Mouse (Mus musculus): Measurements from ENCODE around the gene Foxl1. TPM values are rescaled to one million over a fixed set of nuclear protein-coding genes. Genes with fewer than 3 reads are reported as not detected.

The Foxl1 gene
- polyA plus RNA-seq, 1 experiment from 2014 or later: 7.9 TPM

DNA sequence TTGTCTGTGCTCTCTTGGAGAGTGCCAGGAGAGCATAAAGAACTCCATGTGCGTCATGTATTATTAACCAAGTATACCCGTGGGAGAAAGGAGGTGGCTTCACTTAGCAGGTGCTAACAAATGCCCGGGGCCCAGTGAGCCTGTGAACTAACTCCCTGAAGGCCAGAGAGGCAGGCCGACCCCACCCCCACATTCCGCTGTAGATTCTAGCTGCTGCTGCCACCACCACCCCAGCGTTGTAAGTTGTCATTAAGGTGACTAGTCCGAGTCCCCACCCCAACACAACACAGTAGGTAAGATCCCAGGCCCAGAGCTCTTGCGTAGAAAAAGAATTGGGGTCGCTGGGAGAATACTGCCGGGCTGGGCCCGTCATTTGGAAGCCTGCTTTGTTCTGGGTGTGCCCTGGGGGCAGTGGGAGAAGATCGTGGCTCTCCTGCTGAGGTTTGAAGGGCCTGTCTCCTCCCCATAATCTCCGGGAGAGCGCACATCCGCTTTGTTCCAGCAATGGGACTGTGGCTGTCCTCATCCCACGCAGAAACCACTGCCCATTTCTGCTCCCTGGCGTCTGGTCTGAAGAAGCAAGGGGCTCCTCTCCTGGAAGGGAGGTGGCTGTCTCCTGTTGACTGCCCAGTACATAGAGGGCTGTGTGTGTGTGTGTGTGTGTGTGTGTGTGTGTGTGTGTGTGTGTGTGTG lies 3.0 kb upstream of the Foxl1 start:
- H3K27ac ChIP-seq (ENCODE audit: low read depth): no peak overlapping the region; the same call in 1 of the 2 replicates
- no peaks in the 10 kb centered on the region for H3K9me3 ChIP-seq (ENCODE audit: low read depth, low read length)
- no peak for TF ChIP-seq CTCF (IDR thresholded peaks at IDR 0.05; ENCODE audit: low read depth)
- no peaks in the 10 kb centered on the region for H3K36me3 ChIP-seq (ENCODE audit: insufficient read depth)
- peak overlapping the region; percentile 68 for H3K4me2 ChIP-seq
- peak overlapping the region; percentile 36; the same call in 1 of the 2 replicates for H3K4me3 ChIP-seq (ENCODE audit: low read depth, low read length)
- H3K9ac ChIP-seq: no peak overlapping the region
- H3K27me3 ChIP-seq (ENCODE audit: insufficient read depth, low read length): peaks cover 92% of the 10 kb centered on the region
- DNase-seq (no peak), ATAC-seq (ENCODE audit: insufficient read depth) (no peak; the same call in 1 of the 2 replicates)
- H3K4me1 ChIP-seq (ENCODE audit: insufficient read depth): no peaks in the 10 kb centered on the region; the same call in 1 of the 2 replicates
- WGBS: 8% methylated on average over 17 of the region's 17 CpGs

DNA sequence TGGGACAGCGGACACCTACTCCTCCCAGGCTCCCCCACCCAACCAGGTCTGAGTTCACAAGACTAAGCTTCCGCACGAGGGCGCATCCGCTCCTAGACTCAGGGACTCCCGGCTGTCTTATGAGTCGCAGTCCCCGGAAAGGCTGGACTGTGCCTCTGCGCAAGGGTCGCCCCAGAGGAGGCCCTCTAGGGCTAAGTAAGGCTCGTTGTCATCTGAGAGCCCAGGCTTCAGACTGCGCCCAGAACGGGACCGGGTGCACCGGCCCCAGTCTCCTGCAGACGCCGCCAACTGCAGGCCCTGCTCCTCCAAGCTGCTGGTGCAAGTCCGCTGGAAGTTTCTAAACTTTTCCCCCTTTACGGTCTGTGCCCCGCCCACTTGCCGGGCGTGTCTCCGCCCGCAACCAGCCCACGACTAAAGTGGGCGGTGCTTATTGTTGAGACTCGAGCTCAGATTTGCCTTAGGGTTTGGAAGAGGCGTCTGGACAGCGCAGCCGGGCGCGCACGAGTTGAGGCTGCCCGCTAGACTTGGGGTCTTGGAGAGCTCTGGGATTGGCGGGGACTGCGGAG lies 2.3 kb upstream of the Foxl1 start:
- under 1% methylated on average over 36 of the region's 36 CpGs for WGBS
- ATAC-seq (ENCODE audit: insufficient read depth): peak; percentile 74
- peak overlapping the region; percentile 68 for H3K4me2 ChIP-seq
- H3K4me3 ChIP-seq (ENCODE audit: low read depth, low read length): peak overlapping the region; percentile 36
- H3K9me3 ChIP-seq (ENCODE audit: low read depth, low read length): no peaks in the 10 kb centered on the region
- no peaks in the 10 kb centered on the region; the same call in 1 of the 2 replicates for H3K4me1 ChIP-seq (ENCODE audit: insufficient read depth)
- peak; percentile 57 for TF ChIP-seq CTCF (IDR thresholded peaks at IDR 0.05; ENCODE audit: low read depth)
- H3K9ac ChIP-seq: no peak overlapping the region
- no peaks in the 10 kb centered on the region for H3K36me3 ChIP-seq (ENCODE audit: insufficient read depth)
- H3K27ac ChIP-seq (ENCODE audit: low read depth): peak overlapping the region; percentile 71; the same call in 1 of the 2 replicates
- DNase-seq: peak; percentile 97
- peaks cover 92% of the 10 kb centered on the region for H3K27me3 ChIP-seq (ENCODE audit: insufficient read depth, low read length)

DNA sequence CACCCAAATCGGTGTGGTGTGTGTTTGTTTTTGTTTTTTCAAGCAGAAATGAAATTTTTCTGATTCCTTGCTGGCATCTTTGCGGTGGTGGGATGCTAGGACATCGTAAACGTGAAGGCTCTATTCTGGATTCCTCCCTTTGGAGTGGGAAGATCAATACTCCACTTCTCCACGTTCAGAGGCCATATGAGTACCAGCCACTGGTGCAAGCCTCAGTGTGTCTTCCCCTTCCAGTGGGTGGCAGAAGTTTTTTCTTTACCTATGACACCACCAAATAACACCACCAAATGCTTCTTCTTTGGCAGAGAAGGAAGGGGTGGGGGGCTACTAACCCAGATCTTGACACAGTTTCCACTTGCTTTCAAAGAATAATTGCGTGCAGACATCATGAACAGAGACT lies 1.5 kb upstream of the Foxl1 start:
- 5% methylated on average over 6 of the region's 6 CpGs for WGBS
- H3K9ac ChIP-seq: no peak overlapping the region; the same call in 1 of the 2 replicates
- no peak for ATAC-seq (ENCODE audit: insufficient read depth)
- H3K27me3 ChIP-seq (ENCODE audit: insufficient read depth, low read length): peaks cover 87% of the 10 kb centered on the region
- H3K4me3 ChIP-seq (ENCODE audit: low read depth, low read length): peak overlapping the region; percentile 36
- H3K36me3 ChIP-seq (ENCODE audit: insufficient read depth): no peaks in the 10 kb centered on the region
- DNase-seq: no peak
- H3K4me1 ChIP-seq (ENCODE audit: insufficient read depth): no peaks in the 10 kb centered on the region; the same call in 1 of the 2 replicates
- no peak for TF ChIP-seq CTCF (IDR thresholded peaks at IDR 0.05; ENCODE audit: low read depth)
- no peak overlapping the region for H3K27ac ChIP-seq (ENCODE audit: low read depth)
- H3K9me3 ChIP-seq (ENCODE audit: low read depth, low read length): no peaks in the 10 kb centered on the region
- H3K4me2 ChIP-seq: peak overlapping the region; percentile 68

DNA sequence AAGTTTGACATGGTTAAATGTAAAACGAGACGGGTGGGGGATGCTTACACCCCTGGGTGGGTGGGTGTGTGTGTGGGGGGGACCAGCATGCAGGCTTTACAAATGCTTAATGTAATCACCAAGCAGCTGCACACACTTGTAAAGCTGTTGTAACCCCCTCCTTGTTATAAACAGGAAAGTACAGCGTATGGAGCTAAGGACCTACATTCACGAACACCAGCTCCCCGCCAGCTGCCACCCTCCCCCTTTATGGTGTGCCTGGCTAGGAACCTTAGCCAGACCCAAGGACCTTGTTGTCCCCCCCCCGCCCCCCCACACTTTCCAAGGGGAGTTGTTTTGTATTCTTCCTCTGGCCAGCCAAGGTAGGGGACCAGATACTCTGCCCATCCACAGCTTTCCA lies 1.0 kb upstream of the Foxl1 start:
- TF ChIP-seq CTCF (IDR thresholded peaks at IDR 0.05; ENCODE audit: low read depth): no peak
- H3K9me3 ChIP-seq (ENCODE audit: low read depth, low read length): no peaks in the 10 kb centered on the region
- peak; percentile 55 for DNase-seq
- peak overlapping the region; percentile 68 for H3K4me2 ChIP-seq
- H3K4me1 ChIP-seq (ENCODE audit: insufficient read depth): no peaks in the 10 kb centered on the region; the same call in 1 of the 2 replicates
- 6% methylated on average over 6 of the region's 6 CpGs for WGBS
- peak; percentile 16; the same call in 1 of the 2 replicates for ATAC-seq (ENCODE audit: insufficient read depth)
- peaks cover 82% of the 10 kb centered on the region for H3K27me3 ChIP-seq (ENCODE audit: insufficient read depth, low read length)
- H3K4me3 ChIP-seq (ENCODE audit: low read depth, low read length): peak overlapping the region; percentile 36
- no peaks in the 10 kb centered on the region for H3K36me3 ChIP-seq (ENCODE audit: insufficient read depth)
- H3K9ac ChIP-seq: no peak overlapping the region
- H3K27ac ChIP-seq (ENCODE audit: low read depth): peak overlapping the region; percentile 54; the same call in 1 of the 2 replicates

DNA sequence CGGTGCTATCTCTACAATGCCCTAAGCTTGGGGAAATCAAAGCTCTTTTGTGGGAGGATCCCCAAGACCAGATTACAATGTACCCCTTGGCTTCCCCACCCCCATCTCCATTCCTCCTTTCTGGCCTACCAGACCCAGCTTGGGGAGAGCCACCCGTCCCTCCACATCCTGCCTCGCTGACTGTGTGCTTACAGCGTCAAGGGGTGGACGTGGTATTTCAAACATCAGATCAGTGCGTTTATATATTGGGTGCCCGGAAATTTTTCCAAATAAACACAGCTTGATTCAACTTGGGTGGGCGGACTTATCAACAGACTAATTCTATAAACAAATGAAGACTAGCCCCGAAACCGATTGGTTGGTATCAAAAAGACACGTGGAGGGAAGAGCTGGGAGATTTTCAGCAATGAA lies 444 bp upstream of the Foxl1 start:
- no peak for TF ChIP-seq CTCF (IDR thresholded peaks at IDR 0.05; ENCODE audit: low read depth)
- Histone ChIP-seq H3K36me3 (ENCODE audit: insufficient read depth) (no peaks in the 10 kb centered on the region), H3K4me1 (ENCODE audit: insufficient read depth) (no peaks in the 10 kb centered on the region; the same call in 1 of the 2 replicates), H3K27ac (ENCODE audit: low read depth) (peak overlapping the region; percentile 54; the same call in 1 of the 2 replicates), H3K27me3 (ENCODE audit: insufficient read depth, low read length) (peaks cover 76% of the 10 kb centered on the region), H3K9me3 (ENCODE audit: low read depth, low read length) (no peaks in the 10 kb centered on the region), H3K4me2 (peak overlapping the region; percentile 73), H3K9ac (no peak overlapping the region), H3K4me3 (ENCODE audit: low read depth, low read length) (peak overlapping the region; percentile 44)
- peak; percentile 78 for ATAC-seq (ENCODE audit: insufficient read depth)
- DNase-seq: peak; percentile 96
- 1% methylated on average over 11 of the region's 11 CpGs for WGBS

DNA sequence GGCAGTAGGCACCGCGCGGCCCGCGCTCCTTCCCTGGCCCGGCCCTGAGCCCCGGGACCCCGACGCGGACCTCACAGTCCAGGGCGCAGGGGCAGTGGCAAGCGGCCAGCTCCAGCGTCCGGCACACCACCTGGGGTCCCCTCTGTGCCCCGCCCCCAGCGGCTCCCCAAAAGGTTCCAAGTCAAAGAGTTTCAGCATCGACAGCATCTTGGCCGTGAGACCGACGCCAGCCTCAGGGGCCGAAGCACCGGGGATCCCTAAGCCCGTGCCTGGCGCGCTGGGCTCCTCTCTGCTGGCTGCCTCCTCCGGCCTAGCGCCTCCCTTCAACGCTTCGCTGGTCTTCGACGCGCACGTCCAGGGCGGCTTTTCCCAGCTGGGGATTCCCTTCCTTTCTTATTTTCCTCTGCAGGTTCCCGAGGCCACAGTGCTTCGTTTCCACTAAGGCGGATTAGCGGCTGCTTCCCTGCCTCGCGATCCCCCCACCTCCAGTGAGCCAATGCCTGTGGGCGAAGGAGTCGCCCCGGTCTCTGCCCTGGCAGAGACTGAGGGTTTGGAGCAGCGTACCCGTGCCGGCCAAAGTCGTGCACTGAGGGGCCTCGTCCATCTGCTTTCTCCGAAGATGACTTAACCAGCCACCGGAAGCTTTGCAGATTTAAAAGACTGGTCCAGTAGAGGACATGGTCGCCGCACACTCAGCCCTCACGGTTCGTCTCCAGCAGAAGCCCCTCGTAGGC lies 958 bp downstream of the Foxl1 start:
- no peak for ATAC-seq (ENCODE audit: insufficient read depth)
- H3K27ac ChIP-seq (ENCODE audit: low read depth): peak overlapping the region; percentile 90
- peak overlapping the region; percentile 73 for H3K4me2 ChIP-seq

More for the DNA sequence above, 958 bp downstream of the Foxl1 start:
- no peaks in the 10 kb centered on the region for H3K36me3 ChIP-seq (ENCODE audit: insufficient read depth)
- TF ChIP-seq CTCF (IDR thresholded peaks at IDR 0.05; ENCODE audit: low read depth): no peak
- WGBS: 3% methylated on average over 55 of the region's 55 CpGs
- peak; percentile 56 for DNase-seq
- no peaks in the 10 kb centered on the region; the same call in 1 of the 2 replicates for H3K4me1 ChIP-seq (ENCODE audit: insufficient read depth)
- no peaks in the 10 kb centered on the region for H3K9me3 ChIP-seq (ENCODE audit: low read depth, low read length)
- peak overlapping the region; percentile 44 for H3K4me3 ChIP-seq (ENCODE audit: low read depth, low read length)
- H3K27me3 ChIP-seq (ENCODE audit: insufficient read depth, low read length): peaks cover 62% of the 10 kb centered on the region
- peak overlapping the region; percentile 58 for H3K9ac ChIP-seq
